Mouse (Mus musculus) spleen, adult 12 weeks (tissue): ENCODE measurements around the gene Rpl3.

Experiments
- DNase-seq: peaks from one replicate; pipeline ENCODE4 v3.0.0; 2022; ENCODE audit warnings: low spot score

The Rpl3 gene

DNA sequence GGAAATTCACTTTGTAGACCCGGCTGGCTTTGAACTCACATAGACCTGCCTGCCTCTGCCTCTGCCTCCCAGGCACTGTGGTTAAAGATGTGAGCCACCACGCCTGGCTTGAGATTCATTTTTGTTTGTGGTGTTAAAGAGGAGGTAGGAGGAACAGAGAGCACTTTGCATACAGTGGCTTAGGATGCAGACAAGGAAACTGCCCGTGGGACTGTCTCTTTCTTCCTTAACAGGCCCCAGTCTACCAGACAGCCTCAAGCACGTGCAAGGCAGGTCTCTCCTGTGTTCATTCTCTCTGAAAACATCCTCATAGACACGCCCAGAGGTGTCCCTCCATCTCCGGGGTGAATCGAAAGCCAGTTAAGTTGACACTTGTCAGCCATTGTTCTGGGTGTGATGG lies 57.3 kb downstream of the Rpl3 start:
- no peak for DNase-seq

DNA sequence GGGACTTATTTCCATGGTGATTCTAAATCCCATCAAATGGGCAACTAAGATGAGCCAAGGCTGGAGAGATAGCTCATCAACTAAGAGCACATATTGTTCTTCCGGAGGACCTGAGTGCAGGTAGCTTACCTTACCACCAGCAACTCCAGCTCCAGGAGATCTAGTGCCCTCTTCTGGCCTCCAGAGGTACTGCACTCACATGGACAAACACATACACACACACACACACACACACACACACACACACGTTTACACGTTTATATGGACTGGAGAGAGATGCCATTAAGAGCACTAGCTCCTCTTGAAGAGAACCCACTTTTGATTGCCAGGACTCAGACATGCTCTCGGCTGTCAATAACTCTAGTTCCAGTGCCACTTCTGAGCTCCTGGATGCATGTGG lies 60.5 kb downstream of the Rpl3 start:
- no peak for DNase-seq

DNA sequence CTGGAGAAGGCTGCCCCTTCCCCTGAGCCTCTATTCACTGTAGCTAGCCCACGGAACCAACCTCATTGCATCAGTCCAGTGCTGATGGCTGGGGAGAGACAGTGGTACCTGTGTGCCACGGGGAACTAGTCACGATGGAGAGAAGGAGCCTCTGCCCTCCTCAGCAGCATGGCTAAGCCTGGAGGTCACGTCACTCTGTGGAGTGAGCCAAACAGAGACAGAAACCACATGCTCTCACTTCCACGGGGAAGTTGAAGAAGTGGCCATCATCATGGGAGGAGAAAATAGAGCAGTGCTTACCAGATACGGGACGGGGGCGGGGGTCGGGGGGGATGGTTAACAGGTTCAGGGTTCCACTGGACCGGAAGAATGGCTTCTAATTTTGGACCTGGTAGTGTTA lies 61.3 kb downstream of the Rpl3 start:
- DNase-seq: no peak

DNA sequence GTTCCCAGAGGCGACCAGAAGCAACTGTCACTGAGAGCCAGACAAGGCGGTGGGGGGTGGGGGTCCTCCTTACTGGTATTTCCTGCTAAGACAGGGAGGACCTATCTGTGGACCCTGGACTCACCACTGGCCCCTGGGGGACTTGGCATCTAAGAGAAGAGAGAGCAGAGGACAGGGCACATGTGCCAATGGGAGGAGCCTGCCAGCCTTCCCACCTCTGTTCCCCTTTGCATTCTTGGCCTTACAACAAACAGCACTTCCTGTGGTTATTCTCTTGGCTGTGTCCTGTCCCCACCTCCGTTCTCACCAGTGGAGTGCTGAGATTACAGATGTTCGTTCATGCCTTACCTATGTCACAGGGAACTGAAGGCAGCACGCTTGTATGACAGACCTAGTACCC lies 62.8 kb downstream of the Rpl3 start:
- no peak for DNase-seq
